Mouse (Mus musculus) large intestine, adult 2 months (tissue): ENCODE data around the gene Zfp12. TPM values are rescaled to one million over a fixed set of nuclear protein-coding genes. Genes with fewer than 3 reads are reported as not detected.
A peak's percentile ranks its signal among the peaks of the same experiment; 100 is the strongest.

Experiments
- DNase-seq: peaks from one replicate; pipeline ENCODE4 v3.0.0-alpha.2; 2012; ENCODE audit warnings: low read depth, low spot score
- WGBS: fragments of 180-500 bp; shearing (Covaris S2); methylation state at CpG from one replicate; pipeline ENCODE4 v1.1.7; 2018; 5-methylcytosine and 5-hydroxymethylcytosine counted together
- polyA plus RNA-seq: library from polyadenylated mRNA; depleted of rRNA; stranded (reverse); fragments of >200 nt; gene quantifications from 2 replicates; pipeline ENCODE4 v1.2.3, GENCODE M21; 2012

The Zfp12 gene
- polyA plus RNA-seq, 1 experiment: 4.1 TPM

- no peak for DNase-seq
- 94% methylated on average over 8 of the region's 8 CpGs for WGBS
Measured at GRCm38 (mm10) chr5:143261636-143262035, 26.7 kb downstream of the Zfp12 start.

GRCm38 (mm10) chr5:143264689-143265088, 29.7 kb downstream of the Zfp12 start:
- WGBS: 89% methylated on average over 10 of the region's 10 CpGs

GRCm38 (mm10) chr5:143265409-143265808, 30.4 kb downstream of the Zfp12 start:
- no peak for DNase-seq
- WGBS: 46% methylated on average over 1 of the region's 1 CpGs

More at GRCm38 (mm10) chr5:143264689-143265088, 29.7 kb downstream of the Zfp12 start:
- no peak for DNase-seq

GRCm38 (mm10) chr5:143266794-143267193, 31.8 kb downstream of the Zfp12 start:
- no peak for DNase-seq
- WGBS: 87% methylated on average over 6 of the region's 6 CpGs

GRCm38 (mm10) chr5:143268985-143269362, 34.0 kb downstream of the Zfp12 start:
- 31% methylated on average over 8 of the region's 8 CpGs for WGBS
- no peak for DNase-seq

- peak; percentile 8 for DNase-seq
- under 1% methylated on average over 79 of the region's 79 CpGs for WGBS
Measured at GRCm38 (mm10) chr5:143269363-143270150, 34.6 kb downstream of the Zfp12 start, which contains the start of gene Zfp316. Zfp316 (minus strand) TSS chr5:143270022.

- no peak for DNase-seq
Measured at GRCm38 (mm10) chr5:143270151-143270519, 35.2 kb downstream of the Zfp12 start.

GRCm38 (mm10) chr5:143271642-143272041, 36.7 kb downstream of the Zfp12 start:
- DNase-seq: no peak
- 74% methylated on average over 6 of the region's 6 CpGs for WGBS

More at GRCm38 (mm10) chr5:143270151-143270519, 35.2 kb downstream of the Zfp12 start:
- 2% methylated on average over 12 of the region's 12 CpGs for WGBS

- DNase-seq: no peak
- WGBS: 66% methylated on average over 3 of the region's 3 CpGs
Measured at GRCm38 (mm10) chr5:143272108-143272507, 37.1 kb downstream of the Zfp12 start.

GRCm38 (mm10) chr5:143272540-143273330, 37.8 kb downstream of the Zfp12 start:
- WGBS: 93% methylated on average over 16 of the region's 16 CpGs
- DNase-seq: no peak

- WGBS: 63% methylated on average over 5 of the region's 5 CpGs
- no peak for DNase-seq
Measured at GRCm38 (mm10) chr5:143275761-143276160, 40.8 kb downstream of the Zfp12 start.

- 31% methylated on average over 10 of the region's 10 CpGs for WGBS
- no peak for DNase-seq
Measured at GRCm38 (mm10) chr5:143279247-143279646, 44.3 kb downstream of the Zfp12 start.

- WGBS: 56% methylated on average over 6 of the region's 6 CpGs
- DNase-seq: no peak
Measured at GRCm38 (mm10) chr5:143284762-143285161, 49.8 kb downstream of the Zfp12 start.

GRCm38 (mm10) chr5:143287774-143288328, 52.9 kb downstream of the Zfp12 start:
- 10% methylated on average over 48 of the region's 48 CpGs for WGBS
- no peak for DNase-seq

- DNase-seq: no peak
Measured at GRCm38 (mm10) chr5:143288378-143288911, 53.5 kb downstream of the Zfp12 start.

GRCm38 (mm10) chr5:143289299-143289698, 54.3 kb downstream of the Zfp12 start:
- DNase-seq: no peak
- 78% methylated on average over 9 of the region's 9 CpGs for WGBS

More at GRCm38 (mm10) chr5:143288378-143288911, 53.5 kb downstream of the Zfp12 start:
- 22% methylated on average over 9 of the region's 9 CpGs for WGBS

GRCm38 (mm10) chr5:143292879-143293278, 57.9 kb downstream of the Zfp12 start:
- no peak for DNase-seq

GRCm38 (mm10) chr5:143293404-143293803, 58.4 kb downstream of the Zfp12 start, which contains the start of gene Zfp853:
Zfp853 (minus strand) TSS chr5:143293623.
- no peak for DNase-seq
- 13% methylated on average over 32 of the region's 38 CpGs for WGBS

More at GRCm38 (mm10) chr5:143292879-143293278, 57.9 kb downstream of the Zfp12 start:
- WGBS: 2% methylated on average over 19 of the region's 19 CpGs

GRCm38 (mm10) chr5:143294862-143295261, 59.9 kb downstream of the Zfp12 start:
- WGBS: 87% methylated on average over 3 of the region's 3 CpGs
- DNase-seq: no peak

GRCm38 (mm10) chr5:143295330-143295729, 60.4 kb downstream of the Zfp12 start:
- 75% methylated on average over 2 of the region's 2 CpGs for WGBS
- DNase-seq: no peak
